Mouse (Mus musculus): ENCODE results near the gene Ccdc115.

GRCm38 (mm10) chr1:34465445-34465844, 26.0 kb upstream of the Ccdc115 start:
- no peak for TF ChIP-seq CTCF (IDR thresholded peaks at IDR 0.05; ENCODE audit: low read depth, low read length)
- no peak for TF ChIP-seq POLR2A (IDR thresholded peaks at IDR 0.05; ENCODE audit: borderline replicate concordance, low read depth, low read length)

Measured in bone marrow macrophage, adult 2 months (primary cell).